Mouse (Mus musculus) stomach, embryonic 14.5 days (tissue): ENCODE data around the gene Slx4ip. TPM values are rescaled to one million over a fixed set of nuclear protein-coding genes. Genes with fewer than 3 reads are reported as not detected.

Experiments used
- polyA plus RNA-seq: library from polyadenylated mRNA; unstranded; fragments of >200 nt; fragmentation: Nextera tagmentation; extraction: Ambion mirVana; gene quantifications from 2 replicates; pipeline ENCODE4 v1.2.1, GENCODE M21; 2014

Gene Slx4ip
- polyA plus RNA-seq, 1 experiment from 2014 or later, result 6.2 TPM

Other genes with a start within 250 kb of the Slx4ip start
- 13.2 and 16.6 TPM in 2 replicates for gene Snap25, start 177.8 kb upstream of the Slx4ip start, polyA plus RNA-seq
- 34.1 and 39.4 TPM in 2 replicates for gene AL731706.2, start 5.5 kb upstream of the Slx4ip start, polyA plus RNA-seq
- 34.4 and 37.1 TPM in 2 replicates for gene AL731706.1, start 171 bp downstream of the Slx4ip start, polyA plus RNA-seq
- gene Mkks, start 171 bp downstream of the Slx4ip start, polyA plus RNA-seq, result 13.7 and 14.5 TPM in 2 replicates
- 20.2 and 23.6 TPM in 2 replicates for gene Jag1, start 225.4 kb downstream of the Slx4ip start, polyA plus RNA-seq